Mouse (Mus musculus) liver, adult 2 months (tissue): Measurements from ENCODE around the gene Bmp6. TPM values are rescaled to one million over a fixed set of nuclear protein-coding genes. Genes with fewer than 3 reads are reported as not detected.
A peak's percentile ranks its signal among the peaks of the same experiment; 100 is the strongest.

ENCODE experiments used
- DNase-seq: peaks from one replicate; pipeline ENCODE4 v3.0.0-alpha.2; 2011; ENCODE audit warnings: low read depth, low spot score; ENCODE audit errors: extremely low read depth
- H3K27ac ChIP-seq: fragments of 200-500 bp; replicated peaks from 2 replicates; pipeline ENCODE4 v1.5.1; 2012; ENCODE audit warnings: low read depth, mild to moderate bottlenecking, control low read depth, inconsistent platforms, low read length; ENCODE audit not compliant: insufficient read depth
- H3K27me3 ChIP-seq: fragments of 200-500 bp; 2 replicates; pipeline ENCODE4 v1.6.1; 2012; ENCODE audit warnings: mild to moderate bottlenecking, moderate library complexity, low read length, inconsistent platforms; ENCODE audit not compliant: control insufficient read depth, insufficient read depth
- H3K36me3 ChIP-seq: fragments of 200-500 bp; 2 replicates; pipeline ENCODE4 v1.6.1; 2012; ENCODE audit warnings: low read length, inconsistent platforms; ENCODE audit not compliant: control insufficient read depth, insufficient read depth
- H3K4me1 ChIP-seq: fragments of 200-500 bp; 2 replicates; pipeline ENCODE4 v1.6.1; 2011; ENCODE audit warnings: low read length; ENCODE audit not compliant: control insufficient read depth, insufficient read depth
- H3K4me3 ChIP-seq: fragments of 200-500 bp; 2 replicates; pipeline ENCODE4 v1.5.1; 2011; ENCODE audit warnings: low read depth, mild to moderate bottlenecking, control low read depth, low read length, moderate library complexity; ENCODE audit not compliant: insufficient read depth
- H3K79me2 ChIP-seq: fragments of 200-500 bp; 2 replicates; pipeline ENCODE4 v1.6.1; 2012; ENCODE audit warnings: inconsistent platforms, mild to moderate bottlenecking, low read length, moderate library complexity; ENCODE audit not compliant: control insufficient read depth, insufficient read depth
- H3K9ac ChIP-seq: fragments of 200-500 bp; 2 replicates; pipeline ENCODE4 v1.6.1; 2012; ENCODE audit warnings: low read depth, mild to moderate bottlenecking, control low read depth, inconsistent platforms, low read length
- CTCF ChIP-seq: fragments of 200-500 bp; IDR thresholded peaks from 2 replicates; pipeline ENCODE4 v1.5.1; 2011; ENCODE audit warnings: low read depth, low read length, control low read depth
- POLR2A ChIP-seq: fragments of 200-500 bp; IDR thresholded peaks from 2 replicates; pipeline ENCODE4 v1.6.1; 2011; ENCODE audit warnings: low read length, control low read depth; ENCODE audit not compliant: insufficient read depth; ENCODE audit errors: extremely low read depth
- WGBS: fragments of 180-500 bp; shearing (Covaris S2); methylation state at CpG from one replicate; pipeline ENCODE4 v1.1.7; 2018; 5-methylcytosine and 5-hydroxymethylcytosine counted together
- polyA plus RNA-seq: library from polyadenylated mRNA; depleted of rRNA; stranded (reverse); fragments of >200 nt; gene quantifications from 2 replicates; pipeline ENCODE4 v1.2.3, GENCODE M21; 2012; rRNA removed
- total RNA-seq: library from RNA; depleted of rRNA; stranded (reverse); fragments of >200 nt; gene quantifications from 2 replicates; pipeline ENCODE4 v1.2.3, GENCODE M21; 2014; rRNA removed

Gene Bmp6
- total RNA-seq (2.9 and 4.0 TPM in 2 replicates), polyA plus RNA-seq (2.6 and 3.3 TPM in 2 replicates)

- 5% methylated on average over 54 of the region's 54 CpGs for WGBS
- peak within 1 kb of the TSS; percentile 53 for H3K4me3 ChIP-seq
- H3K79me2 ChIP-seq: no peaks in the 10 kb centered on the region
- H3K4me1 ChIP-seq: no peaks in the 10 kb centered on the region; the same call in 1 of the 2 replicates
- DNase-seq: peak; percentile 61
- TF ChIP-seq CTCF (no peak), POLR2A (0 out of 2 replicates have a peak, but pooled peaks have one; percentile 6)
- peaks cover 19% of the 10 kb centered on the region for H3K27me3 ChIP-seq
- no peaks in the 10 kb centered on the region for H3K36me3 ChIP-seq
- H3K27ac ChIP-seq: no peak within 1 kb of the TSS
- H3K9ac ChIP-seq: peak within 1 kb of the TSS; percentile 73
These were observed at the start of gene Bmp6 for GRCm38 (mm10) chr13:38344713-38345430. Bmp6 (plus strand) TSS chr13:38345107.

GRCm38 (mm10) chr13:38296166-38296565 is 48.7 kb upstream of the Bmp6 start:
- TF ChIP-seq CTCF (no peak), POLR2A (no peak)
- no peaks in the 10 kb centered on the region for H3K79me2 ChIP-seq
- no peak for DNase-seq
- H3K27me3 ChIP-seq: no peaks in the 10 kb centered on the region
- H3K9ac ChIP-seq: no peak overlapping the region
- H3K36me3 ChIP-seq: no peaks in the 10 kb centered on the region
- H3K4me1 ChIP-seq: no peaks in the 10 kb centered on the region
- 79% methylated on average over 8 of the region's 8 CpGs for WGBS
- H3K4me3 ChIP-seq: no peak overlapping the region
- H3K27ac ChIP-seq: no peak overlapping the region

- Histone ChIP-seq H3K27me3 (no peaks in the 10 kb centered on the region), H3K36me3 (no peaks in the 10 kb centered on the region), H3K4me3 (no peak overlapping the region), H3K79me2 (no peaks in the 10 kb centered on the region), H3K4me1 (no peaks in the 10 kb centered on the region), H3K9ac (no peak overlapping the region), H3K27ac (no peak overlapping the region)
- TF ChIP-seq POLR2A: no peak
- TF ChIP-seq CTCF: no peak
- WGBS: 49% methylated on average over 8 of the region's 8 CpGs
- no peak for DNase-seq
These were observed 48.3 kb upstream of the Bmp6 start for GRCm38 (mm10) chr13:38296601-38297000.

GRCm38 (mm10) chr13:38311125-38311524 is 33.8 kb upstream of the Bmp6 start:
- Histone ChIP-seq H3K79me2 (no peaks in the 10 kb centered on the region), H3K4me1 (peaks cover 9% of the 10 kb centered on the region), H3K27ac (no peak overlapping the region), H3K4me3 (no peak overlapping the region), H3K9ac (no peak overlapping the region), H3K36me3 (no peaks in the 10 kb centered on the region), H3K27me3 (no peaks in the 10 kb centered on the region)
- no peak for TF ChIP-seq POLR2A
- TF ChIP-seq CTCF: no peak
- DNase-seq: peak; percentile 20
- 74% methylated on average over 3 of the region's 3 CpGs for WGBS

GRCm38 (mm10) chr13:38312357-38313040 is 32.4 kb upstream of the Bmp6 start:
- no peak overlapping the region for H3K4me3 ChIP-seq
- H3K9ac ChIP-seq: no peak overlapping the region
- TF ChIP-seq CTCF (no peak), POLR2A (no peak)
- H3K79me2 ChIP-seq: no peaks in the 10 kb centered on the region
- no peak overlapping the region for H3K27ac ChIP-seq
- no peaks in the 10 kb centered on the region for H3K27me3 ChIP-seq
- H3K36me3 ChIP-seq: no peaks in the 10 kb centered on the region
- DNase-seq: peak; percentile 92
- peaks cover 9% of the 10 kb centered on the region for H3K4me1 ChIP-seq
- WGBS: 39% methylated on average over 12 of the region's 12 CpGs

GRCm38 (mm10) chr13:38314590-38314989 is 30.3 kb upstream of the Bmp6 start:
- WGBS: 86% methylated on average over 7 of the region's 7 CpGs
- Histone ChIP-seq H3K27ac (no peak overlapping the region), H3K4me1 (peaks cover 11% of the 10 kb centered on the region), H3K4me3 (no peak overlapping the region), H3K36me3 (no peaks in the 10 kb centered on the region), H3K9ac (no peak overlapping the region), H3K79me2 (no peaks in the 10 kb centered on the region), H3K27me3 (no peaks in the 10 kb centered on the region)
- no peak for DNase-seq
- no peak for TF ChIP-seq POLR2A
- no peak for TF ChIP-seq CTCF
